Mouse (Mus musculus): ENCODE results near the gene Palm2.

- TF ChIP-seq EP300 (IDR thresholded peaks at IDR 0.05; ENCODE audit: low read depth) (no peak), CTCF (IDR thresholded peaks at IDR 0.05; ENCODE audit: low read depth) (no peak)
Measured at GRCm38 (mm10) chr4:57482435-57482834, 48.4 kb downstream of the Palm2 start.

Data from liver, embryonic 14.5 days (tissue).